Mouse (Mus musculus) limb, embryonic 11.5 days (tissue): Measurements from ENCODE around the gene Nudt5. TPM values are rescaled to one million over a fixed set of nuclear protein-coding genes. Genes with fewer than 3 reads are reported as not detected.

ENCODE experiments used
- ATAC-seq: fragments of 200-750 bp; cut with Nextera tagmentation; 2 replicates; pipeline ENCODE4 v1.8.0; 2017; ENCODE audit warnings: low read depth; ENCODE audit not compliant: insufficient number of reproducible peaks, low FRiP score, low TSS enrichment
- DNase-seq: peaks from one replicate; pipeline ENCODE4 v3.0.0-alpha.2; 2015; ENCODE audit warnings: low spot score
- H3K27ac ChIP-seq: fragments of 300-500 bp; sonication (generic); replicated peaks from 2 replicates; pipeline ENCODE4 v1.5.1; 2014; ENCODE audit warnings: low read depth, mild to moderate bottlenecking, low read length
- H3K27me3 ChIP-seq: fragments of 300-500 bp; sonication (generic); 2 replicates; pipeline ENCODE4 v1.6.1; 2014; ENCODE audit warnings: mild to moderate bottlenecking, low read length, mixed read lengths; ENCODE audit not compliant: control insufficient read depth, insufficient read depth
- H3K36me3 ChIP-seq: fragments of 300-500 bp; sonication (generic); 2 replicates; pipeline ENCODE4 v1.6.1; 2014; ENCODE audit warnings: mild to moderate bottlenecking, low read length, moderate library complexity, mixed read lengths; ENCODE audit not compliant: control insufficient read depth, insufficient read depth
- H3K4me1 ChIP-seq: fragments of 300-500 bp; sonication (generic); 2 replicates; pipeline ENCODE4 v1.6.1; 2014; ENCODE audit warnings: low read length, mixed read lengths; ENCODE audit not compliant: control insufficient read depth, insufficient read depth
- H3K4me2 ChIP-seq: fragments of 300-500 bp; sonication (generic); 2 replicates; pipeline ENCODE4 v1.6.1; 2014; ENCODE audit warnings: low read depth, mild to moderate bottlenecking, moderate library complexity; ENCODE audit not compliant: severe bottlenecking
- H3K4me3 ChIP-seq: fragments of 300-500 bp; sonication (generic); 2 replicates; pipeline ENCODE4 v1.5.1; 2014; ENCODE audit warnings: low read depth, low read length
- H3K9ac ChIP-seq: fragments of 300-500 bp; sonication (generic); 2 replicates; pipeline ENCODE4 v1.6.1; 2014; ENCODE audit warnings: mild to moderate bottlenecking, low read length
- H3K9me3 ChIP-seq: fragments of 300-500 bp; sonication (generic); 2 replicates; pipeline ENCODE4 v1.6.1; 2016; ENCODE audit warnings: low read length; ENCODE audit not compliant: control insufficient read depth
- WGBS: fragments of 180-500 bp; shearing (Covaris S2); extraction: QIAGEN DNeasy Blood & Tissue Kit; methylation state at CpG from one replicate; pipeline ENCODE4 v1.1.7; 2014; 5-methylcytosine and 5-hydroxymethylcytosine counted together
- polyA plus RNA-seq: library from polyadenylated mRNA; unstranded; fragments of >200 nt; fragmentation: Nextera tagmentation; extraction: Ambion mirVana; gene quantifications from 2 replicates; pipeline ENCODE4 v1.2.1, GENCODE M21; 2014

Nudt5 gene
- polyA plus RNA-seq, 1 experiment from 2014 or later: 105 TPM

DNA sequence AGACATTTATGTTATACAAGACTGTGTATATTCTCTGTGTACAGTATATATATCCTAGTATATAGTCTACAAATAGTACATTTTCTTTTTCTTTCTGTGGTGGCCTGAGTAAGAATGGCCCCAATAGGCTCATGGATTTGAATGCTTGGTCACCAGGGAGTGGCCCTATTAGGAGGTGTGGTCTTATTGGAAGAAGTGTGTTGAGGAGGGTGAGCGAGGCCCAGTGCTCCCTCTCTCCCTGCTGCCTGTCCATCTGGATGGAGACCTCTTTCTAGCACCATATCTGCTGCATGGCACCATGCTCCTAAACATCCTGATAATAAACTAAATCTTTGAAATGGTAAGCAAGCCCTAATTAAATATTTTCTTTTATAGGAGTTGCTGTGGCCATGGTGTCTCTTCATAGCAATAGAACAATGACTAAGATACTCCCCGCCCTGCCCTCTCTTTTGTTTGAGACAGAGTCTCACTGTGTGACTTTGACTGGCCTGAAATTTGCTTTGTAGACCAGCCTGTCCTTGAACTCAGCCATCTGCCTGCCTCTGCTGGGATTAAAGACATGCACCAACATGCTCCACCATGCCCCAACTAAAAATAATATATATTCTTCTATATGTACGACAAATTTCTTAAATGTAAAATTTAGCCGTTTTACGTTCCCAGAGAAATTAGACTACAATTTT is 34.6 kb upstream of the Nudt5 start:
- DNase-seq (no peak), ATAC-seq (no peak)
- no peak overlapping the region for H3K9ac ChIP-seq
- H3K27me3 ChIP-seq: no peaks in the 10 kb centered on the region
- H3K4me1 ChIP-seq: no peaks in the 10 kb centered on the region
- no peak overlapping the region for H3K27ac ChIP-seq
- no peaks in the 10 kb centered on the region for H3K9me3 ChIP-seq
- WGBS: 97% methylated on average over 5 of the region's 5 CpGs
- no peak overlapping the region for H3K4me3 ChIP-seq
- no peak overlapping the region for H3K4me2 ChIP-seq
- H3K36me3 ChIP-seq: peaks cover 9% of the 10 kb centered on the region; the same call in 1 of the 2 replicates

DNA sequence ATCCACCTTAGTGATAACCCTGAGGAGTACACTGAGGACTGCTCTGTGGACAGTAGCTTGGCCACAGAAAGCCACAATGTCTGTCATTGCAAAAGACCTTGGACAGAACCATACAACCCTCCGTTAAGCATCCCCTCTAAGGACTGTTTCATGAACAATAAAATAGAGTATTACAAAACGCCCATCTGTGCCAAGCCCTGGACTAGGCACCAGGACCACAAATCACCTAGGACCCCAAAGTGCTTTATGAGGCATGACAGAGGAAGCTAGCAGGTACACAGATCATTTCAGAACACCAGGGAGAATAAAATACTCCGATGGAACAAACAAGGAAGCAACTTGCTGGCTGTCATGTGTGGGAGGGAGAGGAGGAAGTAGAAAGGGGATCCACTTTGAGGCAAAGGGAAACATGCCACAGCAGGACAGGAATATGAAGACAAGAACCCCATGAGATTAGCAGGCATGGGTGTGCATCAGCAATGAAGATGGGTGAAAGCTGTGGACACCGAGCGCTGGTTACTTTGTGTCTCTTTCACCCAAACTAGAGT is 33.5 kb upstream of the Nudt5 start:
- 96% methylated on average over 5 of the region's 5 CpGs for WGBS
- no peak for ATAC-seq

DNA sequence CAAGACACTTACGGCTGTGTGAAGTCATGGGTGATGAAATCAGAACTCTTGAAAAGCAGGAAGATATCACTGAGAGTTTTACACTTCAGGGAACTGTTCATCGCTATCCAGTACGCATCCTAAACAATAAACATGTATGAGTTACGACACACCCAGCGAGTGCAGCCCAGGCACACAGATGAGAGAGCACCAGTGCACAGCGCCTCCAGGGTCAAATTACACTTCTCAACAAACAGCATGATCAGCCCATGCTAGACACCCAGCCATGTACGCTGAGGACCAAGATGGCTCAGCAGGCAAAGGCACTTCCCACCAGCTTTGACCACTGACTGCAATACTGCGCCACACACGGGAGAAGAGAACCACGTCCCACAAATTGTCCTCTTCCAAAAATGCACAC is 23.6 kb upstream of the Nudt5 start:
- ATAC-seq: no peak
- H3K4me2 ChIP-seq: no peak overlapping the region
- peaks cover 10% of the 10 kb centered on the region; the same call in 1 of the 2 replicates for H3K36me3 ChIP-seq
- no peaks in the 10 kb centered on the region for H3K27me3 ChIP-seq
- H3K27ac ChIP-seq: no peak overlapping the region
- no peak overlapping the region for H3K9ac ChIP-seq
- no peaks in the 10 kb centered on the region for H3K4me1 ChIP-seq
- H3K4me3 ChIP-seq: no peak overlapping the region
- no peaks in the 10 kb centered on the region for H3K9me3 ChIP-seq
- WGBS: 88% methylated on average over 10 of the region's 10 CpGs
- no peak for DNase-seq

More for the DNA sequence above, 33.5 kb upstream of the Nudt5 start:
- peaks cover 9% of the 10 kb centered on the region; the same call in 1 of the 2 replicates for H3K36me3 ChIP-seq
- H3K9me3 ChIP-seq: no peaks in the 10 kb centered on the region
- no peak for DNase-seq
- no peak overlapping the region for H3K4me3 ChIP-seq
- no peaks in the 10 kb centered on the region for H3K27me3 ChIP-seq
- H3K9ac ChIP-seq: no peak overlapping the region
- no peak overlapping the region for H3K27ac ChIP-seq
- no peaks in the 10 kb centered on the region for H3K4me1 ChIP-seq
- H3K4me2 ChIP-seq: no peak overlapping the region

DNA sequence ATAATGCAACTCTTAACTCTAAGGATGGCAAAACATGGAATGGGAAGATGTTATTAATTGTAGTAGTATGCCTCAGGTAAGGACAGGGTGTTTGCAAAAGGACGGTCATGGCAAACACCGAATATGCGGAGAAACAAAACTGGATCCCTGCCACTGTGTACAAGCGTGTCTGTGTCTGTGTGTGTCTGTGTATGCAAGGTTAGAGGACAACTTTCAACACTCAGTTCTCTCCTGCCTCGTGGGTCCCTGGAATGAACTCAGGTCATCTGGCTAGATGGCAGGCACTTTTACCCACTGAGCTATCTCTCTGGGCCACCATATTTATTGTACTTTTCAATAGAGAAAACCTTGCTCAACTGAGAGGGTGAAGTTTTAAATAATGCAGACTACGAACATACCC is 22.4 kb upstream of the Nudt5 start:
- Histone ChIP-seq H3K36me3 (peaks cover 8% of the 10 kb centered on the region; the same call in 1 of the 2 replicates), H3K4me2 (no peak overlapping the region)
- WGBS: 94% methylated on average over 6 of the region's 6 CpGs

DNA sequence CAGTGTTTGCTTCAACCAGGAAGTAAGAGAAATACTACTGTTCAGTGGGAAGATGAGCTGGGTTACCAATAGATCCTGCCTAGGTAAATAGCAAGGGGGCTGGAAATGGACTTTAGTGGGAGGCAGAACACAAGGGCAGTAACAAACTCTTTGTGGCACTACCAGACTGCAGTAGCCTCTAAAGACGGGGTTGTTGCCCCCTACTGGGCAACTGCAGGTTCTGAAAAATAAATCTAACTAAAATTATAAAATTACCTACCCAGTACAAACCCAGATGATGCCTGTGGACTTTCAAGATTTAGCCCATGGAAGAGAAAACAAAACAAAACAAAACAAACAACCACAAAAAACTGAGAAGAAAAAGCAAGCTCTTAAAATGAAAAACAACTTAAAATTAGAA is 20.6 kb upstream of the Nudt5 start:
- peaks cover 10% of the 10 kb centered on the region; the same call in 1 of the 2 replicates for H3K36me3 ChIP-seq
- DNase-seq (no peak), ATAC-seq (no peak)
- H3K4me1 ChIP-seq: no peaks in the 10 kb centered on the region
- no peak overlapping the region for H3K9ac ChIP-seq
- no peaks in the 10 kb centered on the region for H3K27me3 ChIP-seq
- no peak overlapping the region for H3K27ac ChIP-seq
- no peak overlapping the region for H3K4me2 ChIP-seq
- WGBS: 35% methylated on average over 1 of the region's 1 CpGs
- no peak overlapping the region for H3K4me3 ChIP-seq
- H3K9me3 ChIP-seq: no peaks in the 10 kb centered on the region

More for the DNA sequence above, 22.4 kb upstream of the Nudt5 start:
- H3K4me3 ChIP-seq: no peak overlapping the region
- no peaks in the 10 kb centered on the region for H3K27me3 ChIP-seq
- no peaks in the 10 kb centered on the region for H3K9me3 ChIP-seq
- no peak overlapping the region for H3K27ac ChIP-seq
- no peak overlapping the region for H3K9ac ChIP-seq
- H3K4me1 ChIP-seq: no peaks in the 10 kb centered on the region
- no peak for DNase-seq
- ATAC-seq: no peak

DNA sequence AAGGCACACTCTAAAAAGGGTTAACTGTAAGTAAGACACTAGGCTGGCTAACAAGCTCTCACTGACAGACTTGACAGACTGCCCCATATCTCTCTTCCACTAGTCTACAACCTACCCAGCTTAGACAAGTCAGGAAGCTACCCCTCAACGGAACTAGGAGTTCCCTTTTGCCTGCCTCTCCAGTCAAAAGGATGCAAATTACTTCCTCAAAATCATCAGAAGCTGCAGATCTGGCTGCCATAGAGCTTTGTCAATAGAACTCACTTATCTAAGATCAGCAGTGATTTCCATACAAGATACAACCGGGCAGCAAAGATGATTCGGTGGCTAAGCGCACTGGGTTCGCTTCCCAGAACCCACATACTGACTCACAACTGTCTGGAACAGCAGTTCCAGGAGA is 20.1 kb upstream of the Nudt5 start:
- Histone ChIP-seq H3K36me3 (peaks cover 8% of the 10 kb centered on the region; the same call in 1 of the 2 replicates), H3K4me1 (no peaks in the 10 kb centered on the region), H3K9ac (no peak overlapping the region), H3K27ac (no peak overlapping the region), H3K4me2 (no peak overlapping the region), H3K4me3 (no peak overlapping the region), H3K27me3 (no peaks in the 10 kb centered on the region), H3K9me3 (no peaks in the 10 kb centered on the region)
- 91% methylated on average over 5 of the region's 5 CpGs for WGBS
- ATAC-seq (no peak), DNase-seq (no peak)

DNA sequence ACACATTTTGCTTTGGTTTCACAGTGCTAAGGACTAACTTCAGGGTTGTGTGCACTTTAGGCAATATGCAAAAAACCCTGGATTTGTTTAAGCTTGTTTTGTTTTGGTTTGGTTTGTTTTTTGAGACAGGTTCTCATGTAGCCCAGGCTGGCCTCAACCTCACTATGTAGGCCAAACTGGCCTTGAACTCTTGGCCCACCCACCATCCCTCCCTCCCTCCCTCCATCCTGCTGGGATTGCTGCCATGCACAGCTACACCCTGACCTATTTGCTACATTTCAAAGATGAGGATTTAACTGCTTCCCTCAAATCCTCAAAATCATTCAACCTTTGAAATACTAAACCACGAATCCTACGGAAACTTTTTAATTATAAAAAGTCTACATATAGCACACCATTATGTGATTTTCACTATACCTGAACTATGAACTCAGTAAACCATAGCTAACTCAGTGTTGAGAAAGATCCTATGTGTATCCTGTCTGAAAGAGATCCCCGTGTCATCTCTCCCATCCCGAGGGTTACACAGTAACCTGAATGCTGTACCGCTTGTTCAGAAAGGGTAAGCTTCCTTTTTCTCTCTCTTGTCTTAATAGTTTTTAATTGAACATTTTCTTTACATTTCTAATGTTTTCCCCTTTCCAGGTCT is 19.4 kb upstream of the Nudt5 start:
- Histone ChIP-seq H3K4me1 (no peaks in the 10 kb centered on the region), H3K4me3 (no peak overlapping the region), H3K9me3 (no peaks in the 10 kb centered on the region)

DNA sequence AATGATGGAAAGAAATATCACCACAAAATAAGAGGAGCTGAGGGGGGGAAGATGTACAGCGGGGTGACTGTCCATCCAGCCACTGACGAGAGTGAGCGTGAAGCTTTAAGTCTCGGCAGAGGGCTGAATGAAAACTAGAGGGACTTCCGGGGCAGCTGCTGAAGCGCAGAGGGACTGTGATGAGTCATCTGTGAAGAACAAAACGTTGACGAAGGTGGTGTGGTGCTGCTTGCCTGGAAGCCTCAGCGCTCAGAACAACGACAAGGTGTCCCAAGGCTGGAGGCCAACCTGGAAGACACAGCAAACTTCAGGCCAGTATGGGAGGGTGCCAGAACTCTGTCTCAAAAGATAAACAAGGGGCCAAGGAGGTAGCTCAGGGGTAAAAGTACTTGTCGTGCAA is 4.0 kb upstream of the Nudt5 start:
- Histone ChIP-seq H3K9ac (no peak overlapping the region), H3K27ac (no peak overlapping the region), H3K4me2 (no peak overlapping the region), H3K27me3 (no peaks in the 10 kb centered on the region), H3K4me1 (no peaks in the 10 kb centered on the region), H3K4me3 (no peak overlapping the region), H3K36me3 (peaks cover 24% of the 10 kb centered on the region), H3K9me3 (no peaks in the 10 kb centered on the region)
- WGBS: 96% methylated on average over 11 of the region's 11 CpGs
- DNase-seq: no peak
- ATAC-seq: no peak

More for the DNA sequence above, 19.4 kb upstream of the Nudt5 start:
- Histone ChIP-seq H3K9ac (no peak overlapping the region), H3K36me3 (peaks cover 8% of the 10 kb centered on the region; the same call in 1 of the 2 replicates), H3K4me2 (no peak overlapping the region), H3K27me3 (no peaks in the 10 kb centered on the region), H3K27ac (no peak overlapping the region)
- WGBS: 94% methylated on average over 5 of the region's 5 CpGs
- ATAC-seq (no peak), DNase-seq (no peak)
